In genomic region chr16:78644710-78645109, GRCm38 (mm10) we compare ENCODE assay signal across 9 mouse cellular contexts.
DNase-seq lines count a peak whose midpoint lies in the region; ATAC-seq and TF ChIP-seq lines count a peak whose summit lies in the region.
"Had no signal": no experiment of that assay in that cellular context is flagged by ENCODE, and none has a peak within 500 bp of the region (broad histone marks: within the 10 kb centered on the region; RNA-seq: fewer than 3 reads in every experiment).

No protein-coding gene starts in this region.

- no peak for ATAC-seq in kidney, postnatal 0 days (replicated peaks; ENCODE audit: low FRiP score, low read depth)
- ATAC-seq in megakaryocyte, adult 5-6 weeks (ENCODE audit: poor library complexity, severe bottlenecking) = no peak

- H3K4me3 ChIP-seq in kidney, postnatal 0 days (replicated peaks; ENCODE audit: low read depth, low read length) = no peak overlapping the region
- H3K4me3 ChIP-seq in thymus, adult 2 months (ENCODE audit: control insufficient read depth, insufficient read depth, low read length) = no peak overlapping the region
- H3K4me3 ChIP-seq: limb, embryonic 13.5 days had no signal

- no peaks in the 10 kb centered on the region for H3K9me3 ChIP-seq in kidney, postnatal 0 days (replicated peaks; ENCODE audit: low read length)
- H3K9me3 ChIP-seq: limb, embryonic 13.5 days had no signal

- no peak overlapping the region for H3K9ac ChIP-seq in kidney, postnatal 0 days (ENCODE audit: low read depth, low read length)
- H3K9ac ChIP-seq: limb, embryonic 13.5 days had no signal

- H3K4me1 ChIP-seq in kidney, postnatal 0 days (replicated peaks; ENCODE audit: insufficient read depth, low read length) = no peaks in the 10 kb centered on the region
- no peaks in the 10 kb centered on the region for H3K4me1 ChIP-seq in thymus, adult 2 months (replicated peaks; ENCODE audit: control insufficient read depth, insufficient read depth, low read length)
- H3K4me1 ChIP-seq: limb, embryonic 13.5 days had no signal

- DNase-seq in kidney, postnatal 0 days (ENCODE audit: low spot score) = peak; percentile 42
- no peak for DNase-seq in kidney, adult 8-10 months
- DNase-seq in thymus, adult 2 months = peak; percentile 22
- DNase-seq in thymus, postnatal 36 days = no peak
- DNase-seq in embryo, embryonic 11 days = peak; percentile 54
- DNase-seq in thymus, postnatal 14 days = peak; percentile 20
- DNase-seq in spleen, postnatal 4 days (ENCODE audit: low spot score in 2 of 2) = no peak

- H3K27me3 ChIP-seq in kidney, postnatal 0 days (ENCODE audit: insufficient read depth, low read length) = no peaks in the 10 kb centered on the region
- H3K27me3 ChIP-seq in thymus, adult 2 months (ENCODE audit: control insufficient read depth, insufficient read depth, low read length) = no peaks in the 10 kb centered on the region
- H3K27me3 ChIP-seq: limb, embryonic 13.5 days had no signal

- WGBS in kidney, postnatal 0 days = 0% methylated on average over 1 of the region's 1 CpGs
- WGBS in thymus, adult 2 months = 18% methylated on average over 1 of the region's 1 CpGs

- TF ChIP-seq POLR2A in thymus, adult 2 months (IDR thresholded peaks at IDR 0.05; ENCODE audit: control insufficient read depth, extremely low read depth, insufficient read depth, low read length, poor library complexity) = no peak

- H3K4me2 ChIP-seq in kidney, postnatal 0 days (ENCODE audit: low read length) = no peak overlapping the region
- H3K4me2 ChIP-seq: limb, embryonic 13.5 days had no signal

- peak; percentile 59 for TF ChIP-seq CTCF in kidney, postnatal 0 days (IDR thresholded peaks at IDR 0.05; ENCODE audit: low read depth)
- TF ChIP-seq CTCF in thymus, adult 2 months (IDR thresholded peaks at IDR 0.05; ENCODE audit: borderline replicate concordance, control insufficient read depth, extremely low read depth, insufficient read depth, low read length, poor library complexity) = no peak

- no peaks in the 10 kb centered on the region for H3K36me3 ChIP-seq in kidney, postnatal 0 days (ENCODE audit: insufficient read depth, low read length)
- H3K36me3 ChIP-seq in thymus, adult 2 months (ENCODE audit: control insufficient read depth, insufficient read depth, low read length) = no peaks in the 10 kb centered on the region
- H3K36me3 ChIP-seq: limb, embryonic 13.5 days had no signal

- H3K27ac ChIP-seq in kidney, postnatal 0 days = no peak overlapping the region
- H3K27ac ChIP-seq in thymus, adult 2 months (ENCODE audit: control insufficient read depth, insufficient read depth, low read length) = no peak overlapping the region
- H3K27ac ChIP-seq: limb, embryonic 13.5 days had no signal

Comparison
In these comparisons a context has a peak if more than half of its experiments do, and no peak if none do; other contexts are left out.
1. DNase-seq: peak in kidney, postnatal 0 days (single experiment), thymus, adult 2 months (single experiment), embryo, embryonic 11 days (single experiment) and thymus, postnatal 14 days (single experiment); none in kidney, adult 8-10 months (0 of 2), thymus, postnatal 36 days (0 of 2) and spleen, postnatal 4 days (0 of 2).